Mouse (Mus musculus): Measurements from ENCODE around the gene Blvrb.

GRCm38 (mm10) chr7:27473156-27473834 is 25.5 kb downstream of the Blvrb start, which contains the start of gene Sertad3:
- no peak for TF ChIP-seq CTCF (IDR thresholded peaks at IDR 0.05; ENCODE audit: control insufficient read depth, insufficient read depth, insufficient read length)
- no peak for TF ChIP-seq MYOG (IDR thresholded peaks at IDR 0.05; ENCODE audit: control insufficient read depth, extremely low read depth, insufficient read length)
- TF ChIP-seq MAX (IDR thresholded peaks at IDR 0.05): peak; percentile 14

Measured in C2C12 (cell line).